Mouse (Mus musculus) layer of hippocampus, adult 9-11 months (tissue): ENCODE measurements at regions not wholly inside any gene's neighbourhood (a gene's known extent, or its start where the extent isn't known, plus 50 kb on each side); places are given as distances from the start of the nearest gene placed in this dataset.
A peak's percentile ranks its signal among the peaks of the same experiment; 100 is the strongest.

Source experiments
- DNase-seq: peaks from one replicate; pipeline ENCODE4 v3.0.0; 2022

- DNase-seq, result no peak
Observed at GRCm38 (mm10) chr9:87784872-87785271, 53.8 kb upstream of the Tbx18 start.

- no peak for DNase-seq
Observed at GRCm38 (mm10) chr9:87811746-87812145, 80.7 kb upstream of the Tbx18 start.

DNA sequence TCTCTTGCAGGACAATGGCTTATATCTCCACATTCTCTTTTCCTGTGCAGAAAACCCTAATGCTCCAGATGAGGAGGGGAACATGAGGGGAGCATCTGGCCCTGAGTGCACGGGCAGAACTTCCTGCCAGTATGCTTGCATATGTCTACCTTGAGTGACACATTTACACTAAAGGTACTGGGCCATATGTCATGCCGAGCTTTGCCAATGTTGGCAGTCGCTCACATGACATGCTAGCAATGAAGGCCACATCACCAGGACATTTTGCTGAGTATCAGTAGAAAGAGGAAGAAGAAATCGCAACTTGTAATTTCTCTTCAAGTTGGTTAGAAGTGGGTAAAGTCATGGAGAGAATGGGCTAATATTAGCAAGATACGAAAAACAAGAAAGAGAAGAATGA is 91.2 kb upstream of the Tbx18 start:
- no peak for DNase-seq

GRCm38 (mm10) chr9:87824691-87825230 is 93.7 kb upstream of the Tbx18 start:
- no peak for DNase-seq

- peak; percentile 5 for DNase-seq
Observed at GRCm38 (mm10) chr9:87843898-87844297, 112.8 kb upstream of the Tbx18 start.

DNA sequence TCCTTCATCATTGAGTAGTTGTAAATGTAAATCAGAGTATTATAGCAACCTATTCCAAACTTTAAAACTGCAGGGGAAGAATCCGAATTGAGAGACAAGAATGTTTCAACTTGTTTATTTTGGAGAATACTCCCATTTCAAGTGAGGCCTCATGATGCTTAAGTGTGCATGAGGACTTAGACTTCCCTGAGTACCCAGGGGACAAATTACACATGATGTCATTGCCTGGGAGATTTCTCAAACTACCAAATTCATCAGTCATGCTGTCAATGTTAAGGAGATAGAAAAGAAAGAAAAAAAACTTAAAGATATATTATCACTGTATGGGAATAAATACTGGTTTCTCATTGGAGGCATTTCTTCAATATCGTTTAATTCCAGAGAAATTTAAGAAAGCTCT is 113.4 kb upstream of the Tbx18 start:
- no peak for DNase-seq

GRCm38 (mm10) chr9:87848882-87849281 is 117.8 kb upstream of the Tbx18 start:
- no peak for DNase-seq

- no peak for DNase-seq
Observed at GRCm38 (mm10) chr9:87850133-87850532, 119.1 kb upstream of the Tbx18 start.

- no peak for DNase-seq
Observed at GRCm38 (mm10) chr9:87861588-87861987, 130.5 kb upstream of the Tbx18 start.

- no peak for DNase-seq
Observed at GRCm38 (mm10) chr9:87865236-87865635, 134.2 kb upstream of the Tbx18 start.

DNA sequence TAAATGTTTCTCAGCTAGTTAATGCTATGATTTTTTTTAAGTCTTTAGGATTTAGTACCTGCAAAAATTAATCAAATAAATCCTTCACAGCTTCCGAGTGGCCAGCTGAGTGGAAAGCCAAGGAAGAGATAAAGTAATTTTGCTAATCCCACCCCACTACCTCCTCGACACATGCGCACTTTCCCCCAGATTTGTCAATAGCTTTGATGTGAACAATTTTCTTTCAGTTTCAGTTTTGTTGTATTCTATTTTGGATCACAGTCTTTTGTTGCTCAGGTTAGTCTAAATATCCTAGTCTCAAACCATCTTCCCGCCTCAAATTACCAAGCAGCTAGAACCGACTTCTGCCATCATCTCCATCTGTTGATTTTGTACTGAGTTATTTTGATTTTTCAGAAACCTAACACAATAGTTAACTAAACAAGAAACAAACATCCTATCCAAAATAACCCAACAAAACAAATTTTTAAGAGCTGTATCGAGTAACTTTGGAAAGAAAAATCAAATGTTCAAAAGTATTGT is 141.4 kb upstream of the Tbx18 start:
- no peak for DNase-seq

DNA sequence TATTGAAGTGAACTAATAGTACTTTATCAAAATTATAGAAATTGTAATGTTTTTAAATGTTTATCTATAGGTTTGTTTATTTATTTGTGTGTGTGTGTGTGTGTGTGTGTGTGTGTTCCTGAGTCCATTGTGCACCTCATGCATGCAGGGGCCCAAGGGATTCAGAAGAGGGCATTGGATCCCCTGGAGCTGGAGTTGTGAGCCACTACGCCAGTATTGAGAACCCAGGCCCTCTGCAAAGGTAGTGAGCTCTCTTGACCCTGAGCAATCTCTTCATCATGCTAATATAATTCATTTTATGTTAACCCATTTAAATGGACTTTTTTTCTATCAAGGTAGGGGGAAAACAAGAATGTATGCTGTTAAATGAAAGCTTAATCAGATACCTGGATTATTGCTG is 151.5 kb upstream of the Tbx18 start:
- no peak for DNase-seq

- no peak for DNase-seq
Observed at GRCm38 (mm10) chr9:87883069-87883468, 152.0 kb upstream of the Tbx18 start.

GRCm38 (mm10) chr9:87894051-87894450 is 163.0 kb upstream of the Tbx18 start:
- DNase-seq, result no peak

- no peak for DNase-seq
Observed at GRCm38 (mm10) chr9:87894596-87894995, 163.5 kb upstream of the Tbx18 start.

GRCm38 (mm10) chr9:87895526-87895925 is 164.5 kb upstream of the Tbx18 start:
- no peak for DNase-seq

DNA sequence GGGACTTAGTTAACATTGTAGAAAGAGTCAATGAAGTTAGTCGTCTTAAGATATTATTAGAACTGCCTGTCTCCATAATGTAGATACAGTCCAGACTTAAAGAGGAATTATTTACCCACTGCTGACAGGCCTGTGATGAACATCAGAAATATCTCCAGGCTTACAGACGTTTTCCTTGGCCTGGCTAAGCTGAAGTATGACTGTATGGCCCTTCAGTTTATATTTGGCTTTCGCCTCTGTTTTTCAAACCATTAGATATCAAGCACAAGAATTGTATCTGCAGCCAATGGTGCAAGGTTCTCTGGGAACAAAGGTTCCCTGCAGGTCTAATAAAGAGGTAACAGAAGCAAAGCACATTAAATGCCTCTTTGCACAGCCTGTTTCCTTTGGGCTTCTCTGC is 166.3 kb upstream of the Tbx18 start:
- no peak for DNase-seq

- no peak for DNase-seq
Observed at GRCm38 (mm10) chr9:87899368-87899767, 168.3 kb upstream of the Tbx18 start.

DNA sequence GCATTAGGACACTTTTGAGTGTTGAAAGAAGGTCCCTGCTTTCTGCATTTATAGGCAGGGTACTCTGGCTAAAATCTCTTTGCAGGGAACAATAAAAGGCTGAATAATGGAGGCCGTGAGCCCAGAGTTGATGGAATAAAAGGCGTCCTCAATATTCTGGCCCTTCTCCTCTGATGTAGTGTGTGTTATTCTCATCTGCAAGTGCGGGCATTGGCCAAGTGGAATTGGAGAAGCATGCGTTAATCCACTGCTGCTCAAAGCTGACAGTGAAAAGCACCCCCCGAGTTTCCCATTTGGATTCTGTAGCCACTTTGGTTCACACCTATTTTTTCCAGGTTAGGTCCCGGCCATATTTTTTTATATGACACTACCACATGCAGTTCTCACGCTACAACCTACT is 168.7 kb upstream of the Tbx18 start:
- DNase-seq, result no peak

DNA sequence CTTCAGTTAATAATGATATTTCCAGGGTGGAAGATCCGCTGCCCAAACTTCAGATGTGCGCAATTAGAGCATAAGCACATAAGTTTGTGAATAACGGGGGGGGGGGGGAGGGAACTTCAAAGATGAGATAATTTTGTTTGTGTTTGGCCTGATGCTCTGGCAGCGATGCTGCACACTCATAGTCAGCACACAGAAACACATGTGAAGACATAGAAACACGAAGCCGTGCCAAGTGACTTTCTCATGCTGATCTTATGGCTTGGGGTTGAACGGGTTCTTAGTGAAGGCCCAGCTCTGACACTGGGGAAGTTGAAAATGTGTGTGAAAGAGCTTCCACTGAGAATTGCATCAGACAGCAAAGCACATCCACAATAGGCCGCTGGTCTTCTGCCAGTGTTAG is 190.2 kb upstream of the Tbx18 start:
- DNase-seq, result no peak

GRCm38 (mm10) chr9:87925151-87925550 is 194.1 kb upstream of the Tbx18 start:
- DNase-seq, result no peak

DNA sequence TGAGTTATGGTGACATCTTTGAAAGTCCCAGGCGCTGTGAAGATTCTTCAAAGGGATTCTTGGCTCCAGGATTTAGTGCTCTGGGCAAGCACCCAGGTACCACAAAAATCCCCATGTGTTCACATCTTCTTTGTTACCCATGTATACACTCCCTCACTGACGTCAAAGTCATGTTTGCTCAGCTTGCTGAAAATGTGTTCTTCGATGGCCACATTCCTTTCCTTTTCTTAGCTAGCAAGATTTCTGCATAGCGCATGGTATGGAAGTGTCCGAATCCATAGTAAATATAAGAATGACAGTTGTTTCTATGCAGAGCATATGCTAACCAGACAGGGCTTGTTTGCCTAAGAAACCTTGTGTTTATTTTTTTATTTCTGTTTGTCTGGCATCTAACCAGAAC is 202.2 kb upstream of the Tbx18 start:
- no peak for DNase-seq

GRCm38 (mm10) chr9:87952426-87952825 is 221.4 kb upstream of the Tbx18 start:
- no peak for DNase-seq

DNA sequence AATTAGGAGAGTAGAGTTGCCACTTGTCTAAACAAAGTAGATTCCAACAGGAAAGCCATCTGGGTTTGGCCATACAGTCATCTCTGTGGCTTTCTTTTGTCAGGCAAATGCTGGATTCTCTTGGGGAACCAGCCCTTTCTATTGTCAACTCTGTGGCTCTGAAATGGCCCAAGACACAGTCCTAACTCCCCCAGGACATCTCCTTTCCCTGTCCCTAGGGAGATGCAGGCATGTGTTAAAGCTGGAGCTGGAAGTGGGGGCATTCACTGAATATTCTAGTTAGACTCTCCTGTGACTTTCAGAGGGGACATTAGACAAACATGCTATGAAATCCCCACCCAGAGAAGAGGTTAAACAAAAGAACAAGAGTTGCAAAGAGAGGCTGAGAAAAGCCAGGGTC is 223.9 kb upstream of the Tbx18 start:
- no peak for DNase-seq

- no peak for DNase-seq
Observed at GRCm38 (mm10) chr9:87961796-87962195, 230.7 kb upstream of the Tbx18 start.

DNA sequence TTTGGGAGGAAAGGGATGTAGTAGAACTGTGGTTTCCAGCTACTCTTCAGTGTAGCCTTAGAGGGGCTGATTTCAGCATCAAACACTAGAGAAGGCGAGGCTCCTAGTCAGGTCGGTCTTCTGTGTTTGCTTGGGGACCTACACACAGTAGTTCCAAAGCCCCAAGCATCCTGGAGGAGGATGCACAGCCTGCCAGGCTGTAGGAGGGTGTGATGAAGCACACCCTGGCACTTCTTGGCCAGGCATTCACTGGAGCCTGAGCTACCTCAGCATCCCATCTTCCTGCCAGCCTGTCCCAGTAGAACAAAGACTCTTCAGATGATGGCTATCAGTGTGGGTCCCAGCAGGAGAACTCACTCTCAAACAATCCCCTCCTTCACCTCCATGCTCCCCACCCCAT is 233.4 kb upstream of the Tbx18 start:
- DNase-seq, result no peak
